Mouse (Mus musculus): ENCODE measurements around the gene Sytl5.

GRCm38 (mm10) chrX:9875519-9875918 is 9.9 kb upstream of the Sytl5 start:
- no peak for TF ChIP-seq GATA1 (IDR thresholded peaks at IDR 0.05; ENCODE audit: borderline replicate concordance, low read length)
- TF ChIP-seq FLI1 (IDR thresholded peaks at IDR 0.05; ENCODE audit: low read length): no peak

Data from megakaryocyte, embryonic 14.5 days (primary cell).